Mouse (Mus musculus) liver, embryonic 14.5 days (tissue): ENCODE results near the gene Dact2.

ENCODE experiments used
- CTCF ChIP-seq: IDR thresholded peaks from 2 replicates; pipeline ENCODE4 v1.5.1; 2016; ENCODE audit warnings: antibody characterized with exemption, low read depth, control low read depth
- EP300 ChIP-seq: IDR thresholded peaks from 2 replicates; pipeline ENCODE4 v1.6.1; 2016; ENCODE audit warnings: antibody characterized with exemption, low read depth

DNA sequence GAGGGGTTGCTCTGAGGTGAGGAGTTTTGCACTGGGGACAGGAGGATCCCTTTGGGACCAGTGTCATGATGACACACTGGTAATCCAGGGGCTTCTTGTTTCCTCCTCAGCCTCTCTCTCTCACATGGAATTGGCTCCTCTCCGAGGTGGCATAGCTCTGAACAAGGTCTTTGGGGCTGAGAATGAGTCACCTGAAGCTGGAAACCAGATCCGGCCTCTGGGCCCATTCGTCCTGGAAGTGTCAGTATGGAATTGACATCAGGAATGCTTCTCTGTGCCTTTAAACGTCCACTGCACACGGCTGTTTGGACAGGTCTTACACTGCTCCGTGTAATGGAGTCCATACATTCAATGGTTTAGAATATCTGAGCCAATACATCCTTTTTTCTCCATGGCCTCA is 33.0 kb upstream of the Dact2 start:
- TF ChIP-seq CTCF (no peak), EP300 (no peak)
